Mouse (Mus musculus): ENCODE data around the gene Otop1.

GRCm38 (mm10) chr5:38333381-38333780 is 57.6 kb downstream of the Otop1 start:
- TF ChIP-seq CTCF (IDR thresholded peaks at IDR 0.05; ENCODE audit: control insufficient read depth, insufficient read depth, insufficient replicate concordance, low read depth, low read length) (no peak), POLR2A (IDR thresholded peaks at IDR 0.05; ENCODE audit: control insufficient read depth, low read depth, low read length) (no peak)

Data from testis, adult 2 months (tissue).